Mouse (Mus musculus) C2C12 (cell line): Measurements from ENCODE around the gene Rps6ka4.

ENCODE experiments used
- CEBPB ChIP-seq: IDR thresholded peaks from one replicate; pipeline ENCODE4 v1.6.1; 2011; ENCODE audit warnings: low read depth, mild to moderate bottlenecking, control low read depth, moderate library complexity
- CTCF ChIP-seq: IDR thresholded peaks from one replicate; pipeline ENCODE4 v1.5.1; 2011; ENCODE audit not compliant: control insufficient read depth, insufficient read depth, insufficient read length
- FOSL1 ChIP-seq: IDR thresholded peaks from one replicate; pipeline ENCODE4 v1.8.0; 2011; ENCODE audit warnings: mild to moderate bottlenecking, low read length; ENCODE audit not compliant: poor library complexity, insufficient read depth, severe bottlenecking
- MAX ChIP-seq: IDR thresholded peaks from one replicate; pipeline ENCODE4 v1.6.1; 2011; ENCODE audit warnings: mild to moderate bottlenecking, control low read depth
- MYOD1 ChIP-seq: IDR thresholded peaks from one replicate; pipeline ENCODE4 v1.6.1; 2011; ENCODE audit warnings: low read depth; ENCODE audit not compliant: control insufficient read depth, insufficient read length
- MYOG ChIP-seq: IDR thresholded peaks from one replicate; pipeline ENCODE4 v1.6.1; 2011; ENCODE audit not compliant: control insufficient read depth, insufficient read length; ENCODE audit errors: extremely low read depth
- USF1 ChIP-seq: IDR thresholded peaks from one replicate; pipeline ENCODE4 v1.6.1; 2011; ENCODE audit warnings: low read depth, mild to moderate bottlenecking, control low read depth, moderate library complexity

DNA sequence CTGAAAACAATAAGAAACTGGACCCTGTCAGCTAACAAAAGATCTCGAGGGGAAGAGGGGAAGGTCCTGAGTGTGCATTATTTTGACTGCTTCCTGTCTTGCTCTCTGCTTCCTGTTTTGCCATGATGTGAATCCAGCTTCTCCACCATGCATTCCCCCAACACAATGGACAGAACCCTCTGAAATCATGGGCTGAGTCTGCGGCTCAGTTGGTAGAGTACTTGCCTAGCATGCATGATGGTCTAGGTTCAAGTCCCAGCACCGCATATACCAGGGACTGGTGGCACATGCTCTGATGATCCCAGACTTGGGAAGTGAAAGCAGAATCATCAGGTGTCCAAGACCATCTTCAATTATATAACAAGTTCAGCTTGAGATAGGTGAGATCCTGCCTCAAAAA lies 32.3 kb upstream of the Rps6ka4 start:
- TF ChIP-seq CTCF (no peak), MAX (no peak), USF1 (no peak), MYOG (no peak), FOSL1 (no peak), MYOD1 (no peak), CEBPB (no peak)
